Comparison of ENCODE assay signal across 8 mouse cellular contexts in genomic region chr13:51400736-51401501, GRCm38 (mm10). TPM values are rescaled to one million over a fixed set of nuclear protein-coding genes. Genes with fewer than 3 reads are reported as not detected.
DNase-seq lines count a peak whose midpoint lies in the region; ATAC-seq lines count a peak whose summit lies in the region.

No protein-coding gene starts in this region.

- peak overlapping the region; percentile 42 for H3K4me3 ChIP-seq in hindbrain, embryonic 13.5 days
- H3K4me3 ChIP-seq in neural tube, embryonic 14.5 days (ENCODE audit: low read depth, low read length), result peak overlapping the region; percentile 34

- ATAC-seq in hindbrain, embryonic 13.5 days (ENCODE audit: low FRiP score), result peak; percentile 87
- peak; percentile 87 for ATAC-seq in neural tube, embryonic 14.5 days (ENCODE audit: low read depth)

- peak overlapping the region; percentile 72 for H3K9ac ChIP-seq in hindbrain, embryonic 13.5 days
- peak overlapping the region; percentile 34; the same call in 1 of the 2 replicates for H3K9ac ChIP-seq in neural tube, embryonic 14.5 days (replicated peaks; ENCODE audit: low read depth, low read length)

- 0 out of 2 replicates have a peak, but pooled peaks cover 11% of the 10 kb centered on the region for H3K4me1 ChIP-seq in hindbrain, embryonic 13.5 days (replicated peaks)
- H3K4me1 ChIP-seq in neural tube, embryonic 14.5 days (ENCODE audit: control insufficient read depth, insufficient read depth, low read length), result peaks cover 3% of the 10 kb centered on the region; the same call in 1 of the 2 replicates

- no peaks in the 10 kb centered on the region for H3K27me3 ChIP-seq in hindbrain, embryonic 13.5 days
- no peaks in the 10 kb centered on the region for H3K27me3 ChIP-seq in neural tube, embryonic 14.5 days (ENCODE audit: control insufficient read depth, insufficient read depth, low read length)

- no peaks in the 10 kb centered on the region for H3K36me3 ChIP-seq in hindbrain, embryonic 13.5 days
- H3K36me3 ChIP-seq in neural tube, embryonic 14.5 days (ENCODE audit: control insufficient read depth, insufficient read depth, low read length), result no peaks in the 10 kb centered on the region

- peak overlapping the region; percentile 0; the same call in 1 of the 2 replicates for H3K27ac ChIP-seq in hindbrain, embryonic 13.5 days
- no peak overlapping the region; the same call in 1 of the 2 replicates for H3K27ac ChIP-seq in neural tube, embryonic 14.5 days (ENCODE audit: low read depth, low read length)

- peak overlapping the region; percentile 73 for H3K4me2 ChIP-seq in hindbrain, embryonic 13.5 days
- peak overlapping the region; percentile 80 for H3K4me2 ChIP-seq in neural tube, embryonic 14.5 days (ENCODE audit: low read depth, low read length)

- H3K9me3 ChIP-seq in hindbrain, embryonic 13.5 days, result no peaks in the 10 kb centered on the region
- no peaks in the 10 kb centered on the region for H3K9me3 ChIP-seq in neural tube, embryonic 14.5 days (ENCODE audit: control insufficient read depth, low read length)

- WGBS in hindbrain, embryonic 13.5 days, result 7% methylated on average over 20 of the region's 20 CpGs
- WGBS in neural tube, embryonic 14.5 days, result 5% methylated on average over 20 of the region's 20 CpGs

- peak; percentile 54 to 81 for DNase-seq in adrenal gland, adult (ENCODE audit: inconsistent age in 2 of 2, low spot score in 1 of 2)
- DNase-seq in adrenal gland, postnatal 4 days (ENCODE audit: low spot score in 2 of 2), result no peak
- peak; percentile 64 for DNase-seq in right cerebral cortex, postnatal 14 days
- no peak for DNase-seq in right cerebral cortex, adult 18-20 months
- peak; percentile 29 for DNase-seq in liver
- DNase-seq in layer of hippocampus, adult 8-10 months (ENCODE audit: low spot score in 2 of 2), result no peak

RNA-seq across cellular contexts. Expression of gene S1pr3, which starts 7.5 kb away (rescaled TPM):
- total RNA-seq in adrenal gland, postnatal 4 days (2021), result 10 to 100 TPM; 23.6 to 26.5 TPM
- polyA plus RNA-seq in hindbrain, embryonic 13.5 days (2015; fragmentation: Nextera tagmentation; extraction: Ambion mirVana), result 14.1 TPM in 2 replicates
- polyA plus RNA-seq in neural tube, embryonic 14.5 days (2014; fragmentation: Nextera tagmentation; extraction: Ambion mirVana), result 5.9 and 12.8 TPM in 2 replicates
- 10 to 100 TPM in 2 of 4 experiments, 1 to 10 TPM in 2; 5.5 to 16.4 (median 11.1) TPM for total RNA-seq in layer of hippocampus, adult 8-10 months (2022)

Comparison
In these comparisons a context has a peak if more than half of its experiments do, and no peak if none do; other contexts are left out.
1. DNase-seq: peak in adrenal gland, adult (2 of 2), right cerebral cortex, postnatal 14 days (single experiment) and liver (single experiment); none in adrenal gland, postnatal 4 days (0 of 2), right cerebral cortex, adult 18-20 months (single experiment) and layer of hippocampus, adult 8-10 months (0 of 2).